Mouse (Mus musculus): ENCODE results near the gene Dapk3. TPM values are rescaled to one million over a fixed set of nuclear protein-coding genes. Genes with fewer than 3 reads are reported as not detected.
A peak's percentile ranks its signal among the peaks of the same experiment; 100 is the strongest.

Dapk3 gene
- polyA plus RNA-seq, 1 experiment from 2014 or later, result 61.7 TPM

DNA sequence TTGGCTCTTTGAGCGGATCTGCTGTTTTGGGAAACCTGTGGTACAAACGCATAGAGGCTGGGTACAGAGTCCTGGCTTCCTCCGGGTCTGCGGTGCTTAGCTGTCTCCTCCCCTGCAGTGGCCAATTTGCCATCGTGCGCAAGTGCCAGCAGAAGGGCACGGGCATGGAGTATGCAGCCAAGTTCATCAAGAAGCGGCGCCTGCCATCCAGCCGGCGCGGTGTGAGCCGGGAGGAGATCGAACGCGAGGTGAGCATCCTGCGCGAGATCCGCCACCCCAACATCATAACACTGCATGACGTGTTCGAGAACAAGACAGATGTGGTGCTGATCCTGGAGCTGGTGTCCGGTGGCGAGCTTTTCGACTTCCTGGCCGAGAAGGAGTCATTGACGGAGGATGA is 7.0 kb downstream of the Dapk3 start:
- no peak overlapping the region for H3K4me3 ChIP-seq
- no peak overlapping the region for H3K27ac ChIP-seq
- 81% methylated on average over 26 of the region's 26 CpGs for WGBS
- ATAC-seq (ENCODE audit: low FRiP score), result no peak
- peaks cover 10% of the 10 kb centered on the region for H3K27me3 ChIP-seq
- no peaks in the 10 kb centered on the region for H3K9me3 ChIP-seq
- H3K4me2 ChIP-seq, result no peak overlapping the region
- H3K4me1 ChIP-seq (replicated peaks), result peaks cover 28% of the 10 kb centered on the region
- H3K9ac ChIP-seq, result no peak overlapping the region
- H3K36me3 ChIP-seq, result peaks cover 59% of the 10 kb centered on the region

DNA sequence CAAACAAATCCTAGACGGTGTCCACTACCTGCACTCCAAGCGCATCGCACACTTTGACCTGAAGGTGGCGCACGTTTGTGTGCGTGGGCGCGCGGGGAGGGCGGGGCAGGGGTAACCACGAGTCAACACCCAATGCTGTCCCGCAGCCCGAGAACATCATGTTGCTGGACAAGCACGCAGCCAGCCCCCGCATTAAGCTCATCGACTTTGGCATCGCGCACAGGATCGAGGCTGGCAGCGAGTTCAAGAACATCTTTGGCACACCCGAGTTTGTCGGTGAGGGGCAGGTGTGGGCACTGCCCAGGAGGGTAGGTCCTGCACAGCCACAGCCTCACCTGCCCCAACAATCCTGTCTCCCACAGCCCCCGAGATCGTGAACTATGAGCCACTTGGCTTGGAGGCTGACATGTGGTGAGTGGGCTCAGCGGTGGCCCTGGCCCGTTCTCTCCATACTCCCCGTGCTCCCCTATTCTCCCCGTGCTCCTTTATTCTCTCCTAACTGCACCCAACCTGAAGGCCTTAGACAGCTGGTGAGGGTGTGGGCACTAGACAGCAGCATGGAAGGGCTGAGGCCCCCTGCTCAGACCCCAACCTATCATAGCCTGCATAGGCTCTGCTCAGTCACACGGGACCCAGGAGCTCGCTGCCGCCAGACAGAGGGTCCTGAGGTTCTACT is 7.6 kb downstream of the Dapk3 start:
- 68% methylated on average over 31 of the region's 31 CpGs for WGBS
- Histone ChIP-seq H3K4me3 (no peak overlapping the region), H3K9ac (no peak overlapping the region), H3K27me3 (peaks cover 16% of the 10 kb centered on the region), H3K4me1 (replicated peaks) (peaks cover 28% of the 10 kb centered on the region), H3K4me2 (no peak overlapping the region), H3K9me3 (no peaks in the 10 kb centered on the region), H3K27ac (no peak overlapping the region), H3K36me3 (peaks cover 54% of the 10 kb centered on the region)
- no peak for ATAC-seq (ENCODE audit: low FRiP score)

DNA sequence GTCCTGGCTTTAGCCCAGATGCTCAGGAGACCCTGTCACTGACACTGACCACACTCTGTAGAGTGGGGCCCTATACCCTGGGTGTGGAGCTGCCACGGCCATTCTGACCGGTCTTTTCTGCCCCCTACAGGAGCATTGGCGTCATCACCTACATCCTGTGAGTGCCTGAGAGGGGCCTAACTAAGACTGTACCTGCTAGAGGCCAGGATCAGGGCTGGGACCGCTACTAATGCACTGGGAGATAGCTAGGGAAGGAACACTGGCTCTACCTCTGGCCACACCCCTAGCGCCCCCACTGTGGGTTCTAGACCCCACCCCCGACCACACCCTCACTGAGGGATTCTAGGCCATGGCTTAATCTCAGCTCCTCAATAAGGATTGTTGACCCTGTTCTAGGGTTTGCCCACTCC is 8.1 kb downstream of the Dapk3 start:
- peaks cover 21% of the 10 kb centered on the region for H3K27me3 ChIP-seq
- ATAC-seq (ENCODE audit: low FRiP score), result no peak
- H3K27ac ChIP-seq, result no peak overlapping the region
- no peak overlapping the region for H3K4me3 ChIP-seq
- no peak overlapping the region for H3K4me2 ChIP-seq
- no peaks in the 10 kb centered on the region for H3K9me3 ChIP-seq
- H3K9ac ChIP-seq, result no peak overlapping the region
- H3K4me1 ChIP-seq (replicated peaks), result peaks cover 28% of the 10 kb centered on the region
- WGBS, result 76% methylated on average over 6 of the region's 6 CpGs
- peaks cover 49% of the 10 kb centered on the region for H3K36me3 ChIP-seq

DNA sequence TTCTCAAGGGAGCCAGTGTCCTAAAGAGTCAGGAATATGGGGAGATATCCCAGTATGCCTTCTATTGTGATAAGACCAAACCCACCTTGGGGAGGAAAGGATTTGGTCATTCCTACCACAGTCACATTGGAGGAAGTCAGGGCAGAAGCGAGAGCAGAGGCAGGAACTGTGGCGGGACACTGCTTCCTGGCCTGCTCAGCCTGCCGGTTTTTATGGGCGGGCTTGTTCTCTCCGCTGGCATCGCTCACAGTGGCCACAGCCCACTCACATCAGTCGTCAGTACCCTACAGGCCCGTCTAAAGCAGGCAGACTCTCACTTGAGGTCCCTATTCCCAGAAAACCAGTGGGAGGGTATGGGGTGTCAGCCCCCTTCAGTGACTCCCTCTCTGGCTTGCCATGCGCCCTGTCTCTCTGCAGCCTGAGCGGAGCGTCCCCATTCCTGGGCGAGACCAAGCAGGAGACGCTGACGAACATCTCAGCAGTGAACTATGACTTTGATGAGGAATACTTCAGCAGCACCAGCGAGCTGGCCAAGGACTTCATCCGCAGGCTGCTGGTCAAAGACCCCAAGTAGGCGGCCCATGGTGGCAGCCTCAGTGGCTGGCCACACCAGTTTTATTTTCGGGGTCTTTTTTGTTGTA is 8.7 kb downstream of the Dapk3 start:
- Histone ChIP-seq H3K4me1 (replicated peaks) (peaks cover 28% of the 10 kb centered on the region), H3K9me3 (no peaks in the 10 kb centered on the region), H3K4me2 (peak overlapping the region; percentile 92), H3K27ac (peak overlapping the region; percentile 98), H3K4me3 (no peak overlapping the region; the same call in 1 of the 2 replicates), H3K9ac (peak overlapping the region; percentile 79), H3K36me3 (peaks cover 47% of the 10 kb centered on the region), H3K27me3 (peaks cover 27% of the 10 kb centered on the region)
- ATAC-seq (ENCODE audit: low FRiP score), result no peak
- 93% methylated on average over 18 of the region's 18 CpGs for WGBS

- H3K4me1 ChIP-seq (replicated peaks), result peaks cover 28% of the 10 kb centered on the region
- peak overlapping the region; percentile 58 for H3K4me3 ChIP-seq
- H3K27ac ChIP-seq, result peak overlapping the region; percentile 98
- peaks cover 36% of the 10 kb centered on the region for H3K27me3 ChIP-seq
- peak overlapping the region; percentile 79 for H3K9ac ChIP-seq
- H3K36me3 ChIP-seq, result peaks cover 37% of the 10 kb centered on the region
- 1% methylated on average over 79 of the region's 93 CpGs for WGBS
- peak overlapping the region; percentile 92 for H3K4me2 ChIP-seq
- H3K9me3 ChIP-seq, result no peaks in the 10 kb centered on the region
- ATAC-seq (ENCODE audit: low FRiP score), result peak; percentile 87
Measured at GRCm38 (mm10) chr10:81192270-81192967, 9.6 kb downstream of the Dapk3 start.

GRCm38 (mm10) chr10:81192968-81193501 is 10.2 kb downstream of the Dapk3 start:
- Histone ChIP-seq H3K4me2 (peak overlapping the region; percentile 92), H3K27ac (peak overlapping the region; percentile 98), H3K4me1 (replicated peaks) (peaks cover 28% of the 10 kb centered on the region), H3K9me3 (no peaks in the 10 kb centered on the region), H3K4me3 (peak overlapping the region; percentile 58), H3K27me3 (peaks cover 40% of the 10 kb centered on the region), H3K9ac (peak overlapping the region; percentile 79), H3K36me3 (peaks cover 32% of the 10 kb centered on the region)
- 2% methylated on average over 19 of the region's 19 CpGs for WGBS
- peak; percentile 45 for ATAC-seq (ENCODE audit: low FRiP score)

DNA sequence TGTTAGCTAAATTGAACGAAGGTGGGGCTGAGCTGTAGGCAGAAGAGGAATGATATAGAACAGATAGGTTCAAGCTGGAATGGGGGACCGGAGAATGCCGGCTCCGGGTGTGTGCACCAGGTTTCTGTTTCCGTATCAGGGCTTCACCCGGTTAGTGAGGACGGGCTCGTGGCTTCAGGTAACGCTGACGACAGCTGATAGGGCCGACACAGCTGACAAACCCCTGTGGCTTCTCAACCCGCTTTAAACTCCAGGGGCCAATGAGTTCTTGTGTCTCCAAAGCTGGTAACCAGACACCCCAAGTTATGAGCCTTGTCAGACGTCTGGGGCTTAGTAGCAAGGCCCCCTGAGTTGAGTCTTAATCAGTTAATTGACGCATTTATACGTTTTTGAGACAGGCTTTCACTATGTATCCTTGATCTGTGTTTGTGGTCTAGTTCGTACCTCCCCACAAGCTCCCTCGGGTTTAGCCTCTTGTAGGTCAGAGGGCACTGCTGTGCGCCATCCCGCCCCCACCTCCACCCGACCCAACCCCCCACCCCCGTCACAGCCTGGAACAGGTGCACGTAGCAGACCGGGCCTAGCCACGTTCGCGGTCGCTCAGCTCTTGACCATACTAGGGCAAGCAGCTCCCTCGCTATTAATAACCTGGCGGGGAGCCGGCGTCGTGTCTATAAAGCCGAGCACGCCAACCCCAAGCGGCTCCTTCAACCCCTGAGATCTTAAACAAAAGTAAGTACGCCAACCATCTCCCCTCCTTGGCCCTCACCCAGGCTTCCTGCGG is 11.4 kb downstream of the Dapk3 start:
- Histone ChIP-seq H3K4me3 (no peak overlapping the region), H3K27me3 (peaks cover 47% of the 10 kb centered on the region), H3K27ac (no peak overlapping the region), H3K9ac (peak overlapping the region; percentile 53), H3K9me3 (no peaks in the 10 kb centered on the region), H3K36me3 (peaks cover 23% of the 10 kb centered on the region), H3K4me2 (0 out of 2 replicates have a peak overlapping the region, but pooled peaks have one; percentile 2), H3K4me1 (replicated peaks) (peaks cover 28% of the 10 kb centered on the region)
- no peak for ATAC-seq (ENCODE audit: low FRiP score)
- 16% methylated on average over 37 of the region's 37 CpGs for WGBS

GRCm38 (mm10) chr10:81195300-81195699 is 12.5 kb downstream of the Dapk3 start:
- no peaks in the 10 kb centered on the region for H3K9me3 ChIP-seq
- no peak overlapping the region for H3K9ac ChIP-seq
- WGBS, result 76% methylated on average over 4 of the region's 4 CpGs
- H3K4me2 ChIP-seq, result no peak overlapping the region
- H3K27me3 ChIP-seq, result peaks cover 57% of the 10 kb centered on the region
- peaks cover 14% of the 10 kb centered on the region for H3K36me3 ChIP-seq
- ATAC-seq (ENCODE audit: low FRiP score), result no peak
- no peak overlapping the region for H3K4me3 ChIP-seq
- no peak overlapping the region for H3K27ac ChIP-seq
- H3K4me1 ChIP-seq (replicated peaks), result peaks cover 28% of the 10 kb centered on the region

GRCm38 (mm10) chr10:81196470-81197065 is 13.8 kb downstream of the Dapk3 start:
- H3K4me1 ChIP-seq (replicated peaks), result peaks cover 26% of the 10 kb centered on the region
- peaks cover 57% of the 10 kb centered on the region for H3K27me3 ChIP-seq
- H3K36me3 ChIP-seq, result peaks cover 1% of the 10 kb centered on the region; the same call in 1 of the 2 replicates
- WGBS, result 64% methylated on average over 11 of the region's 11 CpGs
- no peak overlapping the region for H3K27ac ChIP-seq
- no peak overlapping the region for H3K4me3 ChIP-seq
- no peak for ATAC-seq (ENCODE audit: low FRiP score)
- H3K9me3 ChIP-seq, result no peaks in the 10 kb centered on the region
- no peak overlapping the region for H3K9ac ChIP-seq
- no peak overlapping the region for H3K4me2 ChIP-seq

GRCm38 (mm10) chr10:81197305-81197704 is 14.5 kb downstream of the Dapk3 start:
- WGBS, result 50% methylated on average over 6 of the region's 6 CpGs
- H3K36me3 ChIP-seq, result no peaks in the 10 kb centered on the region
- H3K9ac ChIP-seq, result no peak overlapping the region
- H3K27me3 ChIP-seq, result peaks cover 57% of the 10 kb centered on the region
- H3K4me3 ChIP-seq, result no peak overlapping the region
- no peaks in the 10 kb centered on the region for H3K9me3 ChIP-seq
- peaks cover 19% of the 10 kb centered on the region for H3K4me1 ChIP-seq (replicated peaks)
- ATAC-seq (ENCODE audit: low FRiP score), result no peak
- H3K27ac ChIP-seq, result no peak overlapping the region
- no peak overlapping the region for H3K4me2 ChIP-seq

GRCm38 (mm10) chr10:81198230-81198629 is 15.4 kb downstream of the Dapk3 start:
- Histone ChIP-seq H3K36me3 (no peaks in the 10 kb centered on the region), H3K4me3 (no peak overlapping the region), H3K27ac (no peak overlapping the region), H3K4me1 (replicated peaks) (peaks cover 13% of the 10 kb centered on the region), H3K9me3 (no peaks in the 10 kb centered on the region), H3K9ac (no peak overlapping the region), H3K27me3 (peaks cover 57% of the 10 kb centered on the region), H3K4me2 (no peak overlapping the region)
- WGBS, result 6% methylated on average over 9 of the region's 9 CpGs
- no peak for ATAC-seq (ENCODE audit: low FRiP score)
